Mouse (Mus musculus) frontal cortex, postnatal 10 days (tissue): ENCODE measurements around the gene Cox20.
A peak's percentile ranks its signal among the peaks of the same experiment; 100 is the strongest.
"Not testable (repeated sequence)": the region's sequence is repeated elsewhere in the genome, so short reads cannot be mapped to it uniquely, and the experiment has no call there.

ENCODE experiments used
- DNase-seq, 2 experiments: peaks; one replicate each; pipeline ENCODE4 v3.0.0; 2022; ENCODE audit warnings: low spot score in 2 of 2, mixed read lengths in 1 of 2

Cox20 gene

GRCm38 (mm10) chr1:178320038-178320722, 1.2 kb downstream of the Cox20 start:
- DNase-seq: no peak

GRCm38 (mm10) chr1:178320723-178321590, 2.0 kb downstream of the Cox20 start:
- no peak for DNase-seq

- DNase-seq: no peak
Observed at GRCm38 (mm10) chr1:178321730-178322357, 2.9 kb downstream of the Cox20 start.

- DNase-seq: no peak
Observed at GRCm38 (mm10) chr1:178323235-178323634, 4.3 kb downstream of the Cox20 start.

- DNase-seq: no peak
Observed at GRCm38 (mm10) chr1:178324568-178324967, 5.6 kb downstream of the Cox20 start.

GRCm38 (mm10) chr1:178326357-178326756, 7.4 kb downstream of the Cox20 start:
- no peak for DNase-seq

GRCm38 (mm10) chr1:178326950-178327349, 8.0 kb downstream of the Cox20 start:
- no peak for DNase-seq

- DNase-seq: no peak
Observed at GRCm38 (mm10) chr1:178329017-178329416, 10.1 kb downstream of the Cox20 start.

GRCm38 (mm10) chr1:178329946-178330345, 11.0 kb downstream of the Cox20 start:
- DNase-seq: no peak

GRCm38 (mm10) chr1:178335860-178336261, 16.9 kb downstream of the Cox20 start:
- DNase-seq: no peak

- DNase-seq: peak; percentile 89 to 93
Observed at GRCm38 (mm10) chr1:178336289-178336775, 17.4 kb downstream of the Cox20 start.

GRCm38 (mm10) chr1:178336777-178337481, 18.0 kb downstream of the Cox20 start:
- peak in 1 of 2 experiments; percentile 54 for DNase-seq

GRCm38 (mm10) chr1:178337551-178338317, 18.8 kb downstream of the Cox20 start, which contains the start of gene Hnrnpu:
Gene Hnrnpu, minus strand, starts transcription at chr1:178337797.
- peak; percentile 94 to 96 for DNase-seq

- no peak for DNase-seq
Observed at GRCm38 (mm10) chr1:178338318-178338641, 19.4 kb downstream of the Cox20 start.

- DNase-seq: no peak
Observed at GRCm38 (mm10) chr1:178340213-178340612, 21.3 kb downstream of the Cox20 start.

GRCm38 (mm10) chr1:178341435-178341834, 22.5 kb downstream of the Cox20 start:
- no peak for DNase-seq

- DNase-seq: no peak
Observed at GRCm38 (mm10) chr1:178342063-178342462, 23.1 kb downstream of the Cox20 start.

GRCm38 (mm10) chr1:178342612-178343011, 23.7 kb downstream of the Cox20 start:
- no peak for DNase-seq

GRCm38 (mm10) chr1:178344071-178344805, 25.3 kb downstream of the Cox20 start:
- not testable (repeated sequence) for DNase-seq

GRCm38 (mm10) chr1:178350792-178351191, 31.9 kb downstream of the Cox20 start:
- DNase-seq: no peak
